Comparison of ENCODE assay signal across 8 mouse cellular contexts in the genomic region with DNA sequence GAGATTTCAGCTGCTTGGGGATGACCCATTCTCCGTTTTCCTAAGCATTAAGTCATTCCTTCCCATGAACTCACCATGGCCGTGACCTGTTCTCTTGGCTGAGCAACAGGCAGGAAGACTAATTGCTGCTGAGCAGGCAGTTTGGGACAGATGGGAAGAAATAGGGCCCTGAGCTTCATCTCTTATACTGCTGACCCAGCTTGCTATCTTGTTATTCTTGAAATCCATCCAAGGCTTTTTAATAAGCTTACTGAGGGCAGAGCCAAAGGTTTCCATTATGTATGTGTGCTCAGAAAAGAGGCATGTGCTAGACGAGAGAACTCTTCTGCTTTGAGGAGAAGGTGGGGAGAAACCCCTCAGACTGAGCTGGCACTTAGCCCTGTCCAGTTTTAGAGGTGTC. TPM values are rescaled to one million over a fixed set of nuclear protein-coding genes. Genes with fewer than 3 reads are reported as not detected.
DNase-seq lines count a peak whose midpoint lies in the region; ATAC-seq lines count a peak whose summit lies in the region.

No protein-coding gene starts in this region.

- H3K36me3 ChIP-seq in forebrain, embryonic 16.5 days (ENCODE audit: control insufficient read depth, insufficient read depth) = peaks cover 8% of the 10 kb centered on the region
- H3K36me3 ChIP-seq in forebrain, embryonic 11.5 days (ENCODE audit: control insufficient read depth, insufficient read depth, low read length) = no peaks in the 10 kb centered on the region
- H3K36me3 ChIP-seq in hindbrain, embryonic 12.5 days = peaks cover 15% of the 10 kb centered on the region; the same call in 1 of the 2 replicates
- no peaks in the 10 kb centered on the region; the same call in 1 of the 2 replicates for H3K36me3 ChIP-seq in midbrain, embryonic 16.5 days (ENCODE audit: control insufficient read depth, insufficient read depth, low read length)

- 57% methylated on average over 3 of the region's 3 CpGs for WGBS in forebrain, embryonic 16.5 days
- 82% methylated on average over 3 of the region's 3 CpGs for WGBS in forebrain, embryonic 11.5 days
- 56% methylated on average over 3 of the region's 3 CpGs for WGBS in hindbrain, embryonic 12.5 days
- 70% methylated on average over 3 of the region's 3 CpGs for WGBS in midbrain, embryonic 16.5 days

- H3K4me1 ChIP-seq in forebrain, embryonic 16.5 days (replicated peaks; ENCODE audit: control insufficient read depth, insufficient read depth, low read length) = no peaks in the 10 kb centered on the region
- no peaks in the 10 kb centered on the region for H3K4me1 ChIP-seq in forebrain, embryonic 11.5 days (replicated peaks; ENCODE audit: control insufficient read depth, insufficient read depth, low read length)
- H3K4me1 ChIP-seq in hindbrain, embryonic 12.5 days = no peaks in the 10 kb centered on the region
- H3K4me1 ChIP-seq in midbrain, embryonic 16.5 days (ENCODE audit: control insufficient read depth, insufficient read depth, low read length) = no peaks in the 10 kb centered on the region

- 0 out of 2 replicates have a peak, but pooled peaks cover 2% of the 10 kb centered on the region for H3K27me3 ChIP-seq in forebrain, embryonic 16.5 days (replicated peaks; ENCODE audit: control insufficient read depth, insufficient read depth, low read length)
- peaks cover 9% of the 10 kb centered on the region for H3K27me3 ChIP-seq in forebrain, embryonic 11.5 days (ENCODE audit: control insufficient read depth, insufficient read depth, low read length)
- peaks cover 14% of the 10 kb centered on the region for H3K27me3 ChIP-seq in hindbrain, embryonic 12.5 days
- H3K27me3 ChIP-seq in midbrain, embryonic 16.5 days (ENCODE audit: control insufficient read depth, insufficient read depth, low read depth, low read length) = no peaks in the 10 kb centered on the region

- no peak overlapping the region for H3K9ac ChIP-seq in forebrain, embryonic 16.5 days (replicated peaks; ENCODE audit: low read depth, low read length)
- H3K9ac ChIP-seq in forebrain, embryonic 11.5 days (ENCODE audit: low read length) = no peak overlapping the region
- H3K9ac ChIP-seq in hindbrain, embryonic 12.5 days = no peak overlapping the region
- H3K9ac ChIP-seq in midbrain, embryonic 16.5 days (ENCODE audit: low read depth, low read length) = no peak overlapping the region

- no peak overlapping the region for H3K4me2 ChIP-seq in forebrain, embryonic 16.5 days (ENCODE audit: low read length)
- no peak overlapping the region for H3K4me2 ChIP-seq in forebrain, embryonic 11.5 days (ENCODE audit: low read depth, low read length, severe bottlenecking)
- H3K4me2 ChIP-seq in hindbrain, embryonic 12.5 days (replicated peaks) = no peak overlapping the region
- no peak overlapping the region for H3K4me2 ChIP-seq in midbrain, embryonic 16.5 days (ENCODE audit: low read length)

- no peak overlapping the region for H3K4me3 ChIP-seq in forebrain, embryonic 16.5 days (replicated peaks; ENCODE audit: low read length)
- no peak overlapping the region for H3K4me3 ChIP-seq in forebrain, embryonic 11.5 days (ENCODE audit: low read depth, low read length)
- no peak overlapping the region for H3K4me3 ChIP-seq in hindbrain, embryonic 12.5 days
- no peak overlapping the region for H3K4me3 ChIP-seq in midbrain, embryonic 16.5 days (ENCODE audit: low read depth, low read length)

- H3K9me3 ChIP-seq in forebrain, embryonic 16.5 days (ENCODE audit: control insufficient read depth, low read length) = no peaks in the 10 kb centered on the region
- H3K9me3 ChIP-seq in forebrain, embryonic 11.5 days (ENCODE audit: control insufficient read depth, low read length) = no peaks in the 10 kb centered on the region
- no peaks in the 10 kb centered on the region for H3K9me3 ChIP-seq in hindbrain, embryonic 12.5 days (replicated peaks)
- no peaks in the 10 kb centered on the region for H3K9me3 ChIP-seq in midbrain, embryonic 16.5 days (replicated peaks; ENCODE audit: control insufficient read depth, low read length, poor library complexity, severe bottlenecking)

- no peak for DNase-seq in forebrain, embryonic 11.5 days (ENCODE audit: low spot score)
- DNase-seq in Muller cell, postnatal 12 days (ENCODE audit: inconsistent ontology term) = peak; percentile 63
- peak; percentile 5 for DNase-seq in gastrocnemius, postnatal 10 days
- DNase-seq in kidney, postnatal 25 days = peak; percentile 46 to 66

- no peak overlapping the region for H3K27ac ChIP-seq in forebrain, embryonic 16.5 days (ENCODE audit: low read length)
- H3K27ac ChIP-seq in forebrain, embryonic 11.5 days (ENCODE audit: low read depth, low read length) = no peak overlapping the region
- no peak overlapping the region for H3K27ac ChIP-seq in hindbrain, embryonic 12.5 days
- H3K27ac ChIP-seq in midbrain, embryonic 16.5 days (ENCODE audit: low read length) = no peak overlapping the region

- peak; percentile 55 for ATAC-seq in forebrain, embryonic 16.5 days
- ATAC-seq in forebrain, embryonic 11.5 days (replicated peaks; ENCODE audit: low FRiP score) = no peak
- no peak for ATAC-seq in megakaryocyte, adult 5-6 weeks (ENCODE audit: poor library complexity, severe bottlenecking)
- ATAC-seq in hindbrain, embryonic 12.5 days (ENCODE audit: low FRiP score) = no peak
- no peak for ATAC-seq in midbrain, embryonic 16.5 days

RNA-seq across cellular contexts. Expression of a gene that starts 55.4 kb away (rescaled TPM):
- 71.1 and 79.4 TPM in 2 replicates for polyA plus RNA-seq in forebrain, embryonic 16.5 days (2015; fragmentation: Nextera tagmentation; extraction: Ambion mirVana)
- 37.0 and 37.2 TPM in 2 replicates for polyA plus RNA-seq in forebrain, embryonic 11.5 days (2014; fragmentation: Nextera tagmentation; extraction: Ambion mirVana)
- 10 to 100 TPM; 19.3 to 20.6 TPM for total RNA-seq in gastrocnemius, postnatal 10 days (2021)
- 23.0 and 26.8 TPM in 2 replicates for total RNA-seq in megakaryocyte, adult 5-6 weeks (2015)
- 13.4 and 18.7 TPM in 2 replicates for total RNA-seq in megakaryocyte, adult 5-6 weeks (2017)
- 57.0 and 58.5 TPM in 2 replicates for polyA plus RNA-seq in hindbrain, embryonic 12.5 days (2016; fragmentation: Nextera tagmentation; extraction: Ambion mirVana)
- 92.9 and 98.7 TPM in 2 replicates for polyA plus RNA-seq in midbrain, embryonic 16.5 days (2015; fragmentation: Nextera tagmentation; extraction: Ambion mirVana)

RNA-seq across cellular contexts. Expression of a gene that starts 55.6 kb away (rescaled TPM):
- polyA plus RNA-seq in forebrain, embryonic 16.5 days (2015; fragmentation: Nextera tagmentation; extraction: Ambion mirVana) = 7.8 and 7.9 TPM in 2 replicates
- 7.3 and 8.9 TPM in 2 replicates for polyA plus RNA-seq in forebrain, embryonic 11.5 days (2014; fragmentation: Nextera tagmentation; extraction: Ambion mirVana)
- 1 to 10 TPM; 6.0 to 7.9 TPM for total RNA-seq in gastrocnemius, postnatal 10 days (2021)
- 5.2 TPM in 2 replicates for total RNA-seq in megakaryocyte, adult 5-6 weeks (2015)
- total RNA-seq in megakaryocyte, adult 5-6 weeks (2017) = 9.4 and 10.9 TPM in 2 replicates
- 9.8 and 10.4 TPM in 2 replicates for polyA plus RNA-seq in hindbrain, embryonic 12.5 days (2016; fragmentation: Nextera tagmentation; extraction: Ambion mirVana)
- 5.7 and 6.3 TPM in 2 replicates for polyA plus RNA-seq in midbrain, embryonic 16.5 days (2015; fragmentation: Nextera tagmentation; extraction: Ambion mirVana)
